In genomic region chr6:86885816-86886529, GRCm38 (mm10) we compare ENCODE assay signal across 11 mouse cellular contexts. TPM values are rescaled to one million over a fixed set of nuclear protein-coding genes. Genes with fewer than 3 reads are reported as not detected.
DNase-seq lines count a peak whose midpoint lies in the region; ATAC-seq and TF ChIP-seq lines count a peak whose summit lies in the region.
"Had no signal": no experiment of that assay in that cellular context is flagged by ENCODE, and none has a peak within 500 bp of the region (broad histone marks: within the 10 kb centered on the region; RNA-seq: fewer than 3 reads in every experiment).

No protein-coding gene starts in this region.

- no peaks in the 10 kb centered on the region for H3K27me3 ChIP-seq in midbrain, postnatal 0 days (ENCODE audit: insufficient read depth, low read length)
- no peaks in the 10 kb centered on the region for H3K27me3 ChIP-seq in midbrain, embryonic 13.5 days
- no peaks in the 10 kb centered on the region for H3K27me3 ChIP-seq in kidney, embryonic 14.5 days (ENCODE audit: control insufficient read depth, insufficient read depth, low read length)
- H3K27me3 ChIP-seq: neural tube, embryonic 12.5 days had no signal

- no peaks in the 10 kb centered on the region for H3K9me3 ChIP-seq in midbrain, postnatal 0 days (ENCODE audit: low read length)
- H3K9me3 ChIP-seq in midbrain, embryonic 13.5 days, result no peaks in the 10 kb centered on the region
- no peaks in the 10 kb centered on the region for H3K9me3 ChIP-seq in kidney, embryonic 14.5 days (ENCODE audit: control insufficient read depth, low read length)
- H3K9me3 ChIP-seq: neural tube, embryonic 12.5 days had no signal

- peaks cover 5% of the 10 kb centered on the region for H3K4me1 ChIP-seq in midbrain, postnatal 0 days (ENCODE audit: insufficient read depth, low read length)
- H3K4me1 ChIP-seq in midbrain, embryonic 13.5 days (replicated peaks), result peaks cover 11% of the 10 kb centered on the region; the same call in 1 of the 2 replicates
- H3K4me1 ChIP-seq in kidney, embryonic 14.5 days (ENCODE audit: control insufficient read depth, insufficient read depth, low read length), result 0 out of 2 replicates have a peak, but pooled peaks cover 3% of the 10 kb centered on the region
- H3K4me1 ChIP-seq: neural tube, embryonic 12.5 days had no signal

- DNase-seq in embryo, embryonic 10.5 days (ENCODE audit: low spot score), result peak; percentile 9
- DNase-seq in embryo, embryonic 10 days (ENCODE audit: low spot score), result no peak
- DNase-seq in midbrain, postnatal 0 days (ENCODE audit: low spot score), result peak; percentile 14
- peak; percentile 73 for DNase-seq in skeletal muscle tissue, adult 2 months (ENCODE audit: low read depth, low spot score)
- DNase-seq in adipocyte (ENCODE audit: low spot score), result no peak
- no peak for DNase-seq in ovary, postnatal 14 days (ENCODE audit: low spot score)
- DNase-seq: thymus, adult 2 months had no signal

- no peak for ATAC-seq in midbrain, postnatal 0 days (ENCODE audit: low FRiP score)
- ATAC-seq in midbrain, embryonic 13.5 days, result no peak
- ATAC-seq in kidney, embryonic 14.5 days (ENCODE audit: low FRiP score, low TSS enrichment), result 0 out of 2 replicates have a peak, but pooled peaks have one; percentile 43

- TF ChIP-seq CTCF in midbrain, postnatal 0 days (IDR thresholded peaks at IDR 0.05), result no peak

- no peak overlapping the region for H3K9ac ChIP-seq in midbrain, postnatal 0 days (replicated peaks; ENCODE audit: low read length, poor library complexity, severe bottlenecking)
- no peak overlapping the region for H3K9ac ChIP-seq in midbrain, embryonic 13.5 days (replicated peaks)
- no peak overlapping the region for H3K9ac ChIP-seq in kidney, embryonic 14.5 days (ENCODE audit: low read depth, low read length)
- H3K9ac ChIP-seq: liver, embryonic 14.5 days; neural tube, embryonic 12.5 days had no signal

- 74% methylated on average over 6 of the region's 6 CpGs for WGBS in midbrain, postnatal 0 days
- WGBS in midbrain, embryonic 13.5 days, result 84% methylated on average over 6 of the region's 6 CpGs
- 48% methylated on average over 6 of the region's 6 CpGs for WGBS in kidney, embryonic 14.5 days

- no peak overlapping the region for H3K4me2 ChIP-seq in midbrain, postnatal 0 days (ENCODE audit: low read depth, low read length, poor library complexity, severe bottlenecking)
- no peak overlapping the region for H3K4me2 ChIP-seq in midbrain, embryonic 13.5 days (replicated peaks)
- H3K4me2 ChIP-seq in kidney, embryonic 14.5 days (replicated peaks; ENCODE audit: low read depth, low read length), result no peak overlapping the region
- H3K4me2 ChIP-seq: neural tube, embryonic 12.5 days had no signal

- H3K4me3 ChIP-seq in midbrain, postnatal 0 days (ENCODE audit: low read depth, low read length), result no peak overlapping the region
- no peak overlapping the region for H3K4me3 ChIP-seq in midbrain, embryonic 13.5 days (replicated peaks)
- H3K4me3 ChIP-seq in kidney, embryonic 14.5 days (ENCODE audit: low read length), result no peak overlapping the region
- H3K4me3 ChIP-seq: neural tube, embryonic 12.5 days had no signal

- 0 out of 2 replicates have a peak overlapping the region, but pooled peaks have one; percentile 1 for H3K27ac ChIP-seq in midbrain, postnatal 0 days (ENCODE audit: low read depth, low read length)
- H3K27ac ChIP-seq in midbrain, embryonic 13.5 days, result no peak overlapping the region
- no peak overlapping the region for H3K27ac ChIP-seq in kidney, embryonic 14.5 days (ENCODE audit: low read depth, low read length)
- H3K27ac ChIP-seq: liver, embryonic 14.5 days; neural tube, embryonic 12.5 days had no signal

- H3K36me3 ChIP-seq in midbrain, postnatal 0 days (ENCODE audit: insufficient read depth, low read length), result no peaks in the 10 kb centered on the region
- H3K36me3 ChIP-seq in midbrain, embryonic 13.5 days, result peaks cover 8% of the 10 kb centered on the region
- no peaks in the 10 kb centered on the region; the same call in 1 of the 2 replicates for H3K36me3 ChIP-seq in kidney, embryonic 14.5 days (ENCODE audit: control insufficient read depth, insufficient read depth, low read length)

RNA-seq across cellular contexts. Expression of gene Aak1, which starts 36.7 kb away (rescaled TPM):
- 74.4 and 79.2 TPM in 2 replicates for total RNA-seq in midbrain, postnatal 0 days (2014; rRNA removed)
- 29.1 and 41.8 TPM in 2 replicates for polyA plus RNA-seq in midbrain, postnatal 0 days (2015; fragmentation: Nextera tagmentation; extraction: Ambion mirVana)
- polyA plus RNA-seq in midbrain, embryonic 13.5 days (2015; fragmentation: Nextera tagmentation; extraction: Ambion mirVana), result 32.1 and 34.4 TPM in 2 replicates
- polyA plus RNA-seq in kidney, embryonic 14.5 days (2014; fragmentation: Nextera tagmentation; extraction: Ambion mirVana), result 11.2 and 18.2 TPM in 2 replicates

Comparison
In these comparisons a context has a peak if more than half of its experiments do, and no peak if none do; other contexts are left out.
1. DNase-seq: peak in embryo, embryonic 10.5 days (single experiment), midbrain, postnatal 0 days (single experiment) and skeletal muscle tissue, adult 2 months (single experiment); none in embryo, embryonic 10 days (single experiment), adipocyte (single experiment) and ovary, postnatal 14 days (single experiment).